Mouse (Mus musculus): Measurements from ENCODE around the gene 6430628N08Rik.

6430628N08Rik gene

GRCm38 (mm10) chr4:115873231-115873630 is 17.2 kb upstream of the 6430628N08Rik start:
- no peak for TF ChIP-seq GATA4 (IDR thresholded peaks at IDR 0.05; ENCODE audit: insufficient replicate concordance, low read length)

DNA sequence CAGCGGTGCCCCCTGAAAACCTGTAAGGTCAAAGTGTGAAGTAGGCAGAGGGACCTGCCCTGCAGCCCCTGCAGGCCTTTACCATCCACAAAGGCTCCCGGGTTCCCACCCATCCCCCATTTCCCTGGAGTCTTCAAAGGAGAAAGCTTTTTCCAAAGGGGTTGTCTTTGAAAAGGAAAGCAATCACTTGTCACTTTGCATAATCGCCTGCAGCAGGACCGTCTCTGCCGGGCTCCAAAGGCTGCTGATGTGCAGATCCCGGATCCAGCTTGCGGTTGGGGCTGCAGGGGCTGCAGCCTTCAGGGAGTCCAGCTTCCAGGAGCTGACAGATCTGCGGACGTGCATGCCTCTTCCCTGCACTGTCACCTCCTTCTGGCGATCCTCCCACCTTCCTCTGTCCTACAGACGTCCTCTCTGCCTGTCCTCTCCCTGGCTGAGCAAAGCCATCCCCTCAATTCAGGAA is 12.2 kb upstream of the 6430628N08Rik start:
- no peak for TF ChIP-seq GATA4 (IDR thresholded peaks at IDR 0.05; ENCODE audit: insufficient replicate concordance, low read length)

DNA sequence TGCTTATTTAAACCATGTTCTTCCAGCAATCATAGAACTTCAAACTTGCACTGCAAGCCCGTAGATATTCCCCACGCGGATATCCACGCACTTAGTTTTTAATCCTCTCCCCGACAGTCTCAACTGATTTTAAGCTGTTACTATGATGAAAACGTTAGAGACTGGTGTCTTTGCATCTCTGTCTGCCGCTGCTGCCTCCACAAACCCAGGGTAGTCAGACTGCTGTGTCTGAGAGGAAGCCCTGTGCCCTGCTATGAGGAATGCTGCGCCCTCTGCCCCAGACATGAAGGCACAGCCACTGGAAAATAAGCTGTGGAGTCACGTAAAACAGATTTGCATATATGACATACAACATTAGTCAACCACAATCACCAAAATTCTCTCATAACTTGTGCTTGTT is 11.6 kb upstream of the 6430628N08Rik start:
- TF ChIP-seq GATA4 (IDR thresholded peaks at IDR 0.05; ENCODE audit: insufficient replicate concordance, low read length), result no peak

DNA sequence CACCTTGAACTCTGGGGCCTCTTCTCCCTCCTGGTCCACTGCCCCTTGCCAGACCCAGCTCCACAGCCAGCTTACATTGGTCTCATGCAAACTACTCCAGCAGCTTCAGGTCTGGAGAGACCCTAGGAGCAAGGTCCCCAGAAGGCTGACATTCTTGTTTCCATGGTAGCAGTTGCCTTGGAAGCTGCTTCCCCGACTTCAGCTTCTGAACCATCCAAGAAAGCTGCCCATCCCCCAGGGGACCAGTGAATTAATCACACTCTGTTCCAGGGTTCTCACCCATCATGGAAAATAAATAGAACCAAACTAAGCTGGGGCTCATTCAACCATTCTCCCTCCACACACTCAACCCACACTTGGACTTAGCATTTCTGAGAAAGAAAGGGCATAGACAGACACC is 9.3 kb upstream of the 6430628N08Rik start:
- no peak for TF ChIP-seq GATA4 (IDR thresholded peaks at IDR 0.05; ENCODE audit: insufficient replicate concordance, low read length)

GRCm38 (mm10) chr4:115882195-115882594 is 8.3 kb upstream of the 6430628N08Rik start:
- TF ChIP-seq GATA4 (IDR thresholded peaks at IDR 0.05; ENCODE audit: insufficient replicate concordance, low read length), result no peak

DNA sequence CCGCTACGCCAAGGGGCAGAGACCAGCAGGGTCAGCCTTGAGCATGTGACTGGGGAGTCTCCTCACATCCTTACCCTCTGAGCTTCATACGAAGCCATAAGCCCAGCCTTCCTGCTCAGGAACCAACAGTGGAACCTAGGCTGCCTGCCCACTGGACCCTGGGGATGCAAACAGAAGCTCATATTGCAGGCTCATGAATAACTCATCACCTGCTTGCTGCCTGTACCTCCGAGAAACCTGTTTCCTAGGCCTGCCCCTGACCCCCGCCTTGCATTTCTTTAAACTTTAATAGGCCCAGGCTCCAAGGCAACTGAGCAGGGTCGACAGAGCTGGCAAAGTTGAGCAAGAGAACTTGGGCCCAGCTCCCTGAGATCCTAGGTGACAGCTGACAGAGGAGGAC is 6.4 kb upstream of the 6430628N08Rik start, which contains the start of gene Kncn:
Gene Kncn, plus strand, starts transcription at position 379 of the 400 bp plus-strand sequence.
- no peak for TF ChIP-seq GATA4 (IDR thresholded peaks at IDR 0.05; ENCODE audit: insufficient replicate concordance, low read length)

DNA sequence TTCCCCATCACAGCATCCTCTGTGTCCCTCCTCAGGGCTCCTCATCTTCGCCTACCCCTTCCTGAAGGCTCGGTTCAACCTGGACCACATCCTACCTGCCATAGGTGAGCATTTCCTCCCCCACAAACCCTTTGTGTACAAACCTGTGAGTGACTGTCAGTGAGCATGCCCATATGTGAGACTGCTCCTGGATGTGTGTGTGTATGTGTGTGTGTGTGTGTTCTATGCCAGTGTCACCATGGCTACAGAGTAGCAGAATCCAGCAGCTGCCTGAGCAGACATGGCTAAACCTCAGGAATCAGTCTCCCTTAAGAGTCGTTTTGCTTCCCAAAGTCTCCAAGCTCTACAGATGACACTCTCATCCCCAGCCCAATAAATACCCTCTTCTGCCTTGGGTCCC is 4.6 kb upstream of the 6430628N08Rik start:
- no peak for TF ChIP-seq GATA4 (IDR thresholded peaks at IDR 0.05; ENCODE audit: insufficient replicate concordance, low read length)

GRCm38 (mm10) chr4:115886875-115887274 is 3.6 kb upstream of the 6430628N08Rik start:
- TF ChIP-seq GATA4 (IDR thresholded peaks at IDR 0.05; ENCODE audit: insufficient replicate concordance, low read length), result no peak

DNA sequence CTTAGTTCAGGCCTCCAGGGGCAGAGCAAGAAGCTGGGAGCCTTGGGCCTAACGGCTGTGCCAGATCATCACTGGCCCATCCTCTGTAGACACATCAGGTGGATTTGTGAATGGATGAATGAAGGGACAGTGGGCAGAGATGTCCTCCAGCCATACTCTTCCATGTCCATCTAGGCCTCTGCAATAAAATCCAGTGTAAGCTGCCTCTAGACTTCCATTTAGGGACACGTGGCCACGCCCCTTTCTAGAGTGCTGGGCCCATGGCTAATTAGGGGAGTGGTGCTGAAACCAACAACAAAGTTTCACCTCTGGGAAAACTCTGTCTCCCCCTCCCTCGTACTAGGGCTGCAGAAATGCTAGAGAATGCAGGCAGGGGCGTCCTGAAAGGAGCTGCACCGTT is 399 bp upstream of the 6430628N08Rik start:
- no peak for TF ChIP-seq GATA4 (IDR thresholded peaks at IDR 0.05; ENCODE audit: insufficient replicate concordance, low read length)

DNA sequence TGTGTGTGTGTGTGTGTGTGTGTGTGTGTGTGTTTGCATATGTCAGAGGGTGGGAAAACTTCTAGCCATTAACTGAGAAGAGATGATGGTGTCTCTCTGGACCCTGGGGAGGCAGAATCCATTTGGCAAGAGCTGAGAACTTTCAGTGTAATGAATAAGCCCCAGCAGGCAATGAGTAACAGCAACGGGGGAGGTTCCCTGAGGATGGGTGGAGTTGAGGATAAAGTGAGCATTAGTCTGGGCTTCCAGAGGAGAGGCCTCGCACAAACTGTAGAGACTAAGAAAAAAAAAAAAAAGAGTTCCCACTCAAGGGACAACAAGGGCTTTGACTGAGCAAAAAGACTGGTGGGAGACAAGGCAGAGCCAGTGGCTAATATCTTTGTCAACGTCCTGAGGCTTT is 3.8 kb downstream of the 6430628N08Rik start:
- TF ChIP-seq GATA4 (IDR thresholded peaks at IDR 0.05; ENCODE audit: insufficient replicate concordance, low read length), result no peak

DNA sequence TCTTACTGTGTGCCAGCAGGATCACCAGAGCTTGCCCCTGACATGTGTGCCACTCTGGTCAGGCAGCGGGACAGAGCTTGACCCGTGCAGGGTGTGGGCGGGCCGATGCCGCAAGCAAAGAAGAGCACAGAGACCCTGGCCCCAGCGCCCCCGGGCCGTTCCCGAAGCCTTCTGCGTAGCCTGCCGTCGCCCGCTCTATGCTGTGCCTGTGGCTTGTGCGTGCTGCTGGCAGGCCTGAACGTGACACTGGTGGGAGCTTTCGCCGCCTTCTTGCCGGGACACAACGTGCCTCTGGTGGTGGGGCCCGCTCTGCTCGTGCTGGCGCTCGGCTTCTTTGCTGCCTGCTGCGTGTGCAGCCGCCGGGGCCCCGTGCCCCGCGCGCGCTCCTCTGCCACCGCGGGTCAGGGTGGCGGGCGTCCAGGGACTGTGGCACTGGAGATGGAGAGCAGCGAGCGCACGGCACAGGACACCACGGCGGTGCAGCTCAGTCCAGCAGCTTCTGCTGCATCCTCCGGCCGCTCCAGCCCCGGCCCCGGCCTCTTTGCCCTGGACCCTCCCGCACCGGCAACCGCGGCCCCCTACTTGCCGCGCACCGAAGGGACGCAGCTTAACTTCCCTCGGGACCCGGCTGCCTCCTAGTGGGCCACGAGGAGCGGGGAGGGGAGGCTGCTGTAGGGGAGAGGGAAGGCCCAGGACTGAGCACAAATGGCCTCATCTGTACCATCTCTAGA is 7.6 kb downstream of the 6430628N08Rik start:
- TF ChIP-seq GATA4 (IDR thresholded peaks at IDR 0.05; ENCODE audit: insufficient replicate concordance, low read length), result no peak

DNA sequence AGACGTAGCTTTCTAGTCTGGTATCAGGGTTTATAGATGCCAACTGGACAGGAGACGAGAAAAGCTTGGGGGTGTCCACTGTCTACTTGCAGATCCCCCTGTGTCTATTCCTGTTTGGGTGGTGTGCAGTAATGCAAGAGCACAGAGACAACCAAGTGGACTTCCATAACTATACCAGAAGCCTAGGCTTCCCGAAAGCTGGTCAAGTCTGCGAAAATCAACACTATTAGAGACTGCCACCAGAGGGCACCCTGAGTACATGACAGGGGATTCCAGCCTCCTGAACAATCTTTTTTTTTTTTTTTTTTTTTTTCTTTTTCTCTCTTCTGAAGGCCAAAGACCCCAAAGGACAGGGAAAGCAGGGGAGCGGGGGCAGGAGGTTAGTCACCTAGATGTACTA is 12.4 kb downstream of the 6430628N08Rik start:
- no peak for TF ChIP-seq GATA4 (IDR thresholded peaks at IDR 0.05; ENCODE audit: insufficient replicate concordance, low read length)

- no peak for TF ChIP-seq GATA4 (IDR thresholded peaks at IDR 0.05; ENCODE audit: insufficient replicate concordance, low read length)
These were observed 13.9 kb downstream of the 6430628N08Rik start for GRCm38 (mm10) chr4:115904375-115904774.

- TF ChIP-seq GATA4 (IDR thresholded peaks at IDR 0.05; ENCODE audit: insufficient replicate concordance, low read length), result no peak
These were observed 15.2 kb downstream of the 6430628N08Rik start for GRCm38 (mm10) chr4:115905701-115906100.

DNA sequence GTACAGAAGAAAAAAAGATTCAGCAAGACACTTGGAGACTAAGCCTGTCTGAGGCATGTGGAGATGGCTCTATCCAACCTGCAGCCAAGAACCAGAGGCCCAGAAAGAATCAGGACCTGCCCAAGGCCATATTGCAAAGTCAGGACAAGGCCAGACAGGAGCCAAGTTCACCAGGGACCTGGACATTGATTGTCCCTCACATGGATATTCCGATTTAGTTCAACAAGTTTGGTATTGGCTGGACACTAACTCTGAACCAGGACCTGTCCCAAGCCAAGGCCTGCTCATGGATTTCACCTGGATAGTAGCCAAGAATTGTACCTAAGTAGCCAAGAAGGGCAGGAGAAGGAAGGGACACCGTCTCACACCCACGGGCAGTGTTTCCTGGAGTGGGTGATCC is 16.3 kb downstream of the 6430628N08Rik start:
- TF ChIP-seq GATA4 (IDR thresholded peaks at IDR 0.05; ENCODE audit: insufficient replicate concordance, low read length), result no peak

- no peak for TF ChIP-seq GATA4 (IDR thresholded peaks at IDR 0.05; ENCODE audit: insufficient replicate concordance, low read length)
These were observed 17.5 kb downstream of the 6430628N08Rik start for GRCm38 (mm10) chr4:115907994-115908393.

DNA sequence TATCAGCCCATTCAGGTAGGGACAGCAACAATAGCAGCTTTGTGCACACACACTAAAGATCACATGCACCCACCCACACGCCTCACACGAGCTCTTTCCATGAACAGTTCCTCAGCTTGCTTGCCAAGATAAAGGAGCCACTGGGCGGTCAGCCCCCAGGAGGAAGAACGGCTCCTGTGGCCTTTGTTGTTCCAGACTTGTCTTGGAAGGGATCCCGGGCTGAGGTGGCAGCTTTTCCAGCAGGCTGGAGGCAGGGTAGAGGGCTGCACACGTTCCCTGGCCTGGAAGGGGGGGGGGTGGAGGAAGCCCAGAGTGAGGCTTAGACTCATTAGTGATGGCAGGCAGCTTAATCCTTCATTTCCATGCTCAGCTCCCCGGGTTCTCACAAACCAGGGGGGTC is 18.2 kb downstream of the 6430628N08Rik start:
- TF ChIP-seq GATA4 (IDR thresholded peaks at IDR 0.05; ENCODE audit: insufficient replicate concordance, low read length), result no peak

Measured in liver, adult (tissue).